Mouse (Mus musculus) neural tube, embryonic 12.5 days (tissue): ENCODE results near the gene AI481877. TPM values are rescaled to one million over a fixed set of nuclear protein-coding genes. Genes with fewer than 3 reads are reported as not detected.

Experiments
- ATAC-seq: fragments of 200-750 bp; cut with Nextera tagmentation; 2 replicates; pipeline ENCODE4 v1.8.0; 2017; ENCODE audit warnings: low read depth, mild to moderate bottlenecking, moderate TSS enrichment, moderate library complexity; ENCODE audit not compliant: low FRiP score
- H3K27ac ChIP-seq: fragments of 300-500 bp; sonication (generic); 2 replicates; pipeline ENCODE4 v1.5.1; 2016
- H3K27me3 ChIP-seq: fragments of 300-500 bp; sonication (generic); replicated peaks from 2 replicates; pipeline ENCODE4 v1.6.1; 2016; ENCODE audit warnings: mild to moderate bottlenecking
- H3K36me3 ChIP-seq: fragments of 300-500 bp; sonication (generic); 2 replicates; pipeline ENCODE4 v1.6.1; 2016; ENCODE audit warnings: mild to moderate bottlenecking
- H3K4me1 ChIP-seq: fragments of 300-500 bp; sonication (generic); 2 replicates; pipeline ENCODE4 v1.6.1; 2016
- H3K4me2 ChIP-seq: fragments of 300-500 bp; sonication (generic); replicated peaks from 2 replicates; pipeline ENCODE4 v1.6.1; 2016; ENCODE audit warnings: mild to moderate bottlenecking
- H3K4me3 ChIP-seq: fragments of 300-500 bp; sonication (generic); 2 replicates; pipeline ENCODE4 v1.5.1; 2016
- H3K9ac ChIP-seq: fragments of 300-500 bp; sonication (generic); 2 replicates; pipeline ENCODE4 v1.6.1; 2016; ENCODE audit warnings: mild to moderate bottlenecking
- H3K9me3 ChIP-seq: fragments of 300-500 bp; sonication (generic); 2 replicates; pipeline ENCODE4 v1.6.1; 2016; ENCODE audit warnings: mild to moderate bottlenecking
- WGBS: fragments of 180-500 bp; shearing (Covaris S2); methylation state at CpG from one replicate; pipeline ENCODE4 v1.1.7; 2016; 5-methylcytosine and 5-hydroxymethylcytosine counted together
- polyA plus RNA-seq: library from polyadenylated mRNA; unstranded; fragments of >200 nt; fragmentation: Nextera tagmentation; extraction: Ambion mirVana; gene quantifications from 2 replicates; pipeline ENCODE4 v1.2.1, GENCODE M21; 2016

AI481877 gene
- polyA plus RNA-seq, 1 experiment from 2014 or later = not detected

- Histone ChIP-seq H3K4me3 (no peak overlapping the region), H3K4me2 (no peak overlapping the region), H3K9ac (no peak overlapping the region), H3K27me3 (no peaks in the 10 kb centered on the region), H3K27ac (no peak overlapping the region), H3K36me3 (no peaks in the 10 kb centered on the region), H3K4me1 (no peaks in the 10 kb centered on the region), H3K9me3 (no peaks in the 10 kb centered on the region)
- no peak for ATAC-seq
- 71% methylated on average over 2 of the region's 2 CpGs for WGBS
Observed at GRCm38 (mm10) chr4:59164034-59164433, 25.3 kb upstream of the AI481877 start.

GRCm38 (mm10) chr4:59160959-59161670 is 22.3 kb upstream of the AI481877 start:
- Histone ChIP-seq H3K9me3 (no peaks in the 10 kb centered on the region), H3K9ac (no peak overlapping the region), H3K4me3 (no peak overlapping the region), H3K4me1 (no peaks in the 10 kb centered on the region), H3K27me3 (no peaks in the 10 kb centered on the region), H3K36me3 (no peaks in the 10 kb centered on the region), H3K27ac (no peak overlapping the region), H3K4me2 (no peak overlapping the region)
- 83% methylated on average over 8 of the region's 8 CpGs for WGBS
- ATAC-seq = no peak

GRCm38 (mm10) chr4:59160289-59160688 is 21.5 kb upstream of the AI481877 start:
- no peaks in the 10 kb centered on the region for H3K9me3 ChIP-seq
- H3K27me3 ChIP-seq = no peaks in the 10 kb centered on the region

GRCm38 (mm10) chr4:59157654-59158053 is 18.9 kb upstream of the AI481877 start:
- Histone ChIP-seq H3K9me3 (no peaks in the 10 kb centered on the region), H3K36me3 (no peaks in the 10 kb centered on the region), H3K4me3 (no peak overlapping the region), H3K27me3 (no peaks in the 10 kb centered on the region), H3K4me2 (no peak overlapping the region), H3K4me1 (no peaks in the 10 kb centered on the region), H3K27ac (no peak overlapping the region), H3K9ac (no peak overlapping the region)
- no peak for ATAC-seq
- 70% methylated on average over 2 of the region's 2 CpGs for WGBS

More at GRCm38 (mm10) chr4:59160289-59160688, 21.5 kb upstream of the AI481877 start:
- Histone ChIP-seq H3K4me3 (no peak overlapping the region), H3K27ac (no peak overlapping the region), H3K9ac (no peak overlapping the region), H3K36me3 (no peaks in the 10 kb centered on the region), H3K4me2 (no peak overlapping the region), H3K4me1 (no peaks in the 10 kb centered on the region)
- ATAC-seq = no peak
- WGBS = 92% methylated on average over 5 of the region's 5 CpGs

GRCm38 (mm10) chr4:59156897-59157592 is 18.3 kb upstream of the AI481877 start:
- WGBS = 72% methylated on average over 7 of the region's 7 CpGs
- Histone ChIP-seq H3K9me3 (no peaks in the 10 kb centered on the region), H3K27me3 (no peaks in the 10 kb centered on the region), H3K27ac (no peak overlapping the region), H3K4me2 (no peak overlapping the region), H3K4me1 (no peaks in the 10 kb centered on the region), H3K9ac (no peak overlapping the region), H3K4me3 (no peak overlapping the region), H3K36me3 (no peaks in the 10 kb centered on the region)
- no peak for ATAC-seq

GRCm38 (mm10) chr4:59151953-59152352 is 13.2 kb upstream of the AI481877 start:
- no peaks in the 10 kb centered on the region for H3K36me3 ChIP-seq
- H3K27me3 ChIP-seq = no peaks in the 10 kb centered on the region
- H3K27ac ChIP-seq = no peak overlapping the region
- no peak overlapping the region for H3K4me3 ChIP-seq
- H3K9ac ChIP-seq = no peak overlapping the region
- no peak overlapping the region for H3K4me2 ChIP-seq
- WGBS = 81% methylated on average over 1 of the region's 1 CpGs
- H3K4me1 ChIP-seq = no peaks in the 10 kb centered on the region
- ATAC-seq = no peak
- no peaks in the 10 kb centered on the region for H3K9me3 ChIP-seq

- Histone ChIP-seq H3K27me3 (no peaks in the 10 kb centered on the region), H3K9me3 (no peaks in the 10 kb centered on the region), H3K4me2 (no peak overlapping the region), H3K27ac (no peak overlapping the region), H3K4me1 (no peaks in the 10 kb centered on the region), H3K4me3 (no peak overlapping the region), H3K9ac (no peak overlapping the region), H3K36me3 (no peaks in the 10 kb centered on the region)
- ATAC-seq = no peak
- 83% methylated on average over 5 of the region's 5 CpGs for WGBS
Observed at GRCm38 (mm10) chr4:59150907-59151306, 12.1 kb upstream of the AI481877 start.

GRCm38 (mm10) chr4:59149043-59149442 is 10.3 kb upstream of the AI481877 start:
- ATAC-seq = no peak
- no peaks in the 10 kb centered on the region for H3K27me3 ChIP-seq
- H3K4me2 ChIP-seq = no peak overlapping the region
- no peak overlapping the region for H3K4me3 ChIP-seq
- no peaks in the 10 kb centered on the region for H3K4me1 ChIP-seq
- H3K36me3 ChIP-seq = no peaks in the 10 kb centered on the region
- 88% methylated on average over 5 of the region's 5 CpGs for WGBS
- no peak overlapping the region for H3K9ac ChIP-seq
- H3K27ac ChIP-seq = no peak overlapping the region
- H3K9me3 ChIP-seq = no peaks in the 10 kb centered on the region

GRCm38 (mm10) chr4:59128935-59129334 is 9.8 kb downstream of the AI481877 start:
- no peak for ATAC-seq
- H3K4me2 ChIP-seq = no peak overlapping the region
- no peaks in the 10 kb centered on the region for H3K36me3 ChIP-seq
- no peak overlapping the region for H3K9ac ChIP-seq
- no peaks in the 10 kb centered on the region for H3K9me3 ChIP-seq
- H3K4me1 ChIP-seq = no peaks in the 10 kb centered on the region
- no peak overlapping the region for H3K27ac ChIP-seq
- 86% methylated on average over 4 of the region's 4 CpGs for WGBS
- no peaks in the 10 kb centered on the region for H3K27me3 ChIP-seq
- H3K4me3 ChIP-seq = no peak overlapping the region

GRCm38 (mm10) chr4:59125053-59125452 is 13.7 kb downstream of the AI481877 start:
- Histone ChIP-seq H3K27ac (no peak overlapping the region), H3K27me3 (no peaks in the 10 kb centered on the region), H3K4me1 (no peaks in the 10 kb centered on the region), H3K9me3 (no peaks in the 10 kb centered on the region), H3K9ac (no peak overlapping the region), H3K4me3 (no peak overlapping the region), H3K4me2 (no peak overlapping the region), H3K36me3 (no peaks in the 10 kb centered on the region)
- no peak for ATAC-seq
- WGBS = 89% methylated on average over 1 of the region's 1 CpGs

- no peaks in the 10 kb centered on the region for H3K27me3 ChIP-seq
- no peak overlapping the region for H3K9ac ChIP-seq
- no peak for ATAC-seq
- H3K27ac ChIP-seq = no peak overlapping the region
- H3K36me3 ChIP-seq = no peaks in the 10 kb centered on the region
- H3K4me2 ChIP-seq = no peak overlapping the region
- no peak overlapping the region for H3K4me3 ChIP-seq
- H3K4me1 ChIP-seq = no peaks in the 10 kb centered on the region
- no peaks in the 10 kb centered on the region for H3K9me3 ChIP-seq
Observed at GRCm38 (mm10) chr4:59123557-59123956, 15.2 kb downstream of the AI481877 start.

GRCm38 (mm10) chr4:59117644-59118495 is 20.9 kb downstream of the AI481877 start:
- no peak overlapping the region for H3K4me2 ChIP-seq
- no peaks in the 10 kb centered on the region for H3K27me3 ChIP-seq
- no peak overlapping the region for H3K27ac ChIP-seq
- H3K9ac ChIP-seq = no peak overlapping the region
- no peak overlapping the region for H3K4me3 ChIP-seq
- ATAC-seq = no peak
- H3K9me3 ChIP-seq = no peaks in the 10 kb centered on the region
- H3K4me1 ChIP-seq = no peaks in the 10 kb centered on the region
- H3K36me3 ChIP-seq = no peaks in the 10 kb centered on the region
- 95% methylated on average over 24 of the region's 24 CpGs for WGBS
